Mouse (Mus musculus): ENCODE measurements around the gene Unc13b.
A peak's percentile ranks its signal among the peaks of the same experiment; 100 is the strongest.

Gene Unc13b

DNA sequence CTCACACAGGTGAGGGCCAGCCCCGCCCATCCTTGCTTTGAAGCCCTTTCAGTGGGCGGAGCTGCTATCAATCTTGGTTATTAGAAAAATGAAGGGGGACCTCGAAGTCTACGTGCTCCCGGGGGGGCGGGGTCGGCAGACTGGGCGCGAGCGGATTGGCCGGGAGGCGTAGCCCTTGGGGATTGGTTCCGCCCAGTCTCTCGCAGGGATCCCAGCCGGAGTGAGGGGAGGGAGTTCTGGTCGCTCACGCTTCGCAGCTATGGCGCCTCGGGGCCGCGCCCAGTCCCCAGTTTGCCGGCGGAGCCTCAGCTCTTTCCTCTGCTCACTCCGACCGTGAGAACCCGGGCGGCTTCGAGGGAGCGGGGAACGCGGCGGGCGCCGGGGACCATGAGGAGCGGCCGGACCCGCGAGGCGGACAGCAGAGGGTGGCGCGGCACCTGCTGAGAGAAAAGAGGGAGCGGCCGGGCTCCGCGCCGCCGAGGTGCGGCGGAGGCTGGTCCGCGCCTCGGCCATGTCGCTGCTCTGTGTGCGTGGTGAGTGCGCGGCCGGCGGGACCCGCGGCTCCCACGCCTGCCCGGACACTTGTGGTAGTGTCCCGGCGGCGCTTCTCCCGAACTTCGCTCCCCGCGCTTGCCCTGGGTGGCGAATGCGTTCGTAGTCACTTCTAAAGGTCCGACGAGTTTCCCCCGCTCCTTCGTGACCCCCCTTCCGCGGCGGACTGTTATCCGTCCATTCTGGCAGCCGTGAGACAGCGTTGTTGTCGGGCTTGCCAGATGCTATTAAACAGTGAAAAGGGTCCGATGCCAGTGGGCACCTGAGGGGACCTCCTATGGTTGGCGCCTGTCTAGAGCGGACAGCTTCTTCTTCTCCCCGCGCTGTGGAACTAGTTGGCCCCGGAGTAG is at the start of gene Unc13b:
Gene Unc13b (plus strand): TSS at position 201 of the 902 bp plus-strand sequence.
- peak; percentile 96 for DNase-seq (ENCODE audit: low spot score)

DNA sequence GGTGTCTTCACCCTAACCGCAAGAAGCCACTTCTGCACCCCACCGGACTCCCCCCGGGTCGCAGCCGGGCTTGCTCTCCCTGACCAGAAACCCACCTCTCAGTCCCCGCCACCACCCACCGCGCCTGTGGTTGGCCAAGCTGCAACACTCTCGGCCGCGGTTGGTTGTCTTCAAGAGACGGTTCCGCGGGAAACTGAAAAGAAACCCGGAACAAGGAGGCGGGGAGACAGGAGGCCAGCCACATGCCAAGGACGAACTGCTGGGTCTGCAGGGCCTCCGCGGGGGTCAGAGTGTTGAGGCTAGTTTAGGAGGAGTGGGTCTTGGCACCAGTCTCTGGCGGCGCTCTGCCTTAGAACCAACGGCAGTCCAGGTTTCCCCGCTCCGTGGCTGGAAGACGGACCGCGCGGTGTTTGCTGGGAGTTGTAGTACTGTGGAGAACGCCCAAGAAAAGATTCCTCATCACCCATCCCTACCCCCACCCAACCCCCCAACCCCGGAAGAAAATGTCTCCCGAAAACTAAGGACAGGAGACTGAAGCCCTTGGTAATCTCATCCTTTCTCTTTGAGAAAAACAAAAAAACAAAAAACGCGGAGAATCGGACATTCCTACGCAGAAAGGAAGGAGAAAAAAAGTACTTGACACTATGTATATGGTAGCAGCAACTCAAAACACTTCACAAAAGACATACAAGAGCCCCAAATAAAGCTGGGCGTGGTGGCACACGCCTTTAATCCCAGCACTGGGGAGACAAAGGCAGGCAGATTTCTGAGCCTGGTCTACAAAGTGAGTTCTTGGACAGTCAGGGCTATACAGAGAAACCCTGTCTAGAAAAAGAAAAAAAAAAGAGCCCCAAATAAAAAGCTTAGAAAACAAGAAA is 48.4 kb upstream of the Unc13b start, which contains the start of gene Fancg:
Gene Fancg (minus strand): TSS at position 346 of the 878 bp plus-strand sequence.
- DNase-seq (ENCODE audit: low spot score), result peak; percentile 83

DNA sequence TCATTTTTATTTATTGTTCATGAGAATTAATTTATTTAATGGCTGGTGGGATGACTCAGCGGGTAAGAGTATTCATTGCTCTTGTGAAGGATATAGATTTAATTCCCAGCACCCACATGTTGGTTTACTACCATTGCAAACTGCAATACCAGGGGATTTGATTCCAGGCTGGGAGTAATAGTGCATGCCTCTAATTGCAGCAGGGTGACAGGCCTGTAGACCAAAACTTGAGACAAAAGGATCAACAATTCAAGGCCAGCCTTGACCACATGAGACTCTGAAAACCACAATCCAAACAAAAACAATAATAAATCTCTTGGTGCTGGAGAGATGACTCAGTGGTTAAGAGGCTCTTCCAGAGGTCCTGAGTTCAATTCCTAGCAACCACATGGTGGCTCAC is 46.7 kb upstream of the Unc13b start:
- DNase-seq (ENCODE audit: low spot score), result no peak

DNA sequence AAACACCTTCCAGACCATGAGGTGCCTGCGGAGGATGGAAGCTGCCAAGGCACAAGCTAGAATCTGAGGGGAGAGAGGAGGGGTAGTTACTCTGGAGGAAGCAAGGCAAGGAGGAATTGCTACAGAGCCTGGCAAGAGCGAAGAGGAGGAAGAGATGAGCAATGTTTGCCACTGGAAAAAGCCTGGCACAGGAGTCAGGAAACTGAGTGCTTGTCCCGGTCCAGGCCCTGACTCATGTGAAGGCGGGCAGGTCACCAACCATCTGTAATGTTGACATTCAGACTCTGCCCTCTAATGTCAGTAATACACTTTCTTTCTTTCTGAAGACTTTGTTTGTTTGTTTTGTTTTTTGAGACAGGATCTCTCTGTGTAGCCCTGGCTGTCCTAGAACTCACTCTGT is 40.6 kb upstream of the Unc13b start:
- DNase-seq (ENCODE audit: low spot score), result no peak

- no peak for DNase-seq (ENCODE audit: low spot score)
Measured at GRCm38 (mm10) chr4:43019176-43019575, 39.6 kb upstream of the Unc13b start.

DNA sequence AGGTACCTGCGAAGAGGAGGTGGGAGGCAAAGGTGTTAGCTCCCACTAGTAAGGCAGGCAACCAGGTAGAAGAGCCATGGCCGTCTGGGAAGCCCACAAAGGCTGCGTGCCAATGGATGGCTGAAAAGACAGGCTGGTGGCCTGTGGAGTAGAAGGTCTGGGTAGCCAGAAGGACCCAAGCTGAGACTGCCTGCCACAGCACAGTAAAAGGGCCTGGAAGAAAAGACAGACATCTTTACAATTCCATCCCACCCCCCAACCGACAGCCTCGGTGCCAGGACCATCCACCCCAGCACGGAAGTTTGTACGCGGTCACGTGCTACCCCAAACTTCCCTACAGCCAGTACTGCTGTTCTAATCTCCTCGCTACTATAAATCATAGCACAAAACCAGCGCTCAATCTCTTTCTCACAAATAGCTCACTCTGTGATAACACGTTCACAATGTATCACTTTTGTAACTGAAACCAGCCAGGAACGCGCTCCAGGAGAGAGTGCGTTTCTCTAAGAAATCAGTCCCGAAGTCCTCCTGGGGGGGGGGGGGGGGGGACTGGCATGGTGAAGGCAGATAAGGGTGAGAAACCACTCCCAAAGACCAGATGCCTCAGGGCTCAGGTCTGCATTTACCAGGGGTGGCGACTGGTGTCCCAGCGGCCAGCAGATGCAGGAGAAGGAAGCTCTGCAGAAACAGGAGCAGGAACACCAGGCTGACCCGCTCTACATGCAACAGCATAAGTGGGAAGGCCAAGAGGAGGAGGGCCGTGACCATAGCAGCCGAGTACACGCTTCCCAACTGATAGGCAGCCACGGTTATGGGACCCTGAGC is 38.9 kb upstream of the Unc13b start:
- no peak for DNase-seq (ENCODE audit: low spot score)

GRCm38 (mm10) chr4:43020876-43021275 is 37.9 kb upstream of the Unc13b start:
- DNase-seq (ENCODE audit: low spot score), result no peak

DNA sequence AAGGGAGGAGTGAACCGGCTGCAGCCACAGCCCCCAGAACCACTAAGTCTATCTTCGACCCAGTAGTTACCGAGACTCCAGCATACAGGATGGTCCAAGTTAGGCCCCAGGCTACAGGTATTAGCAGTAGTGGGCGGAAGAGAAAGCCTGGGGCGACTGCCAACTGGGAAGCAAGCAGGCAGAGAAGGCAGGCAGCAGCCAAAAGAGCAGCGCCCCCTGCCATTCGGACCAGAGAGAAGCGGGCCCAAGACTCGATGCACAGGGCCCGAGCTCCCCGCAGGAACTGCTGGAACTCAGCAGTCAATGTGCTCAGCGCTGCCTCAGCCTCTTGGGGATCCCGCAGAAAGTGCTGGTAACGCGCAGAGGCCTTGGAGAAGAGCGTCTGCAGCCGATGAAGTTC is 37.4 kb upstream of the Unc13b start:
- no peak for DNase-seq (ENCODE audit: low spot score)

- no peak for DNase-seq (ENCODE audit: low spot score)
Measured at GRCm38 (mm10) chr4:43024673-43025072, 34.1 kb upstream of the Unc13b start.

GRCm38 (mm10) chr4:43025084-43025960 is 33.4 kb upstream of the Unc13b start, which contains the start of gene Pigo:
Gene Pigo, minus strand, starts transcription at chr4:43025819.
- peak; percentile 93 for DNase-seq (ENCODE audit: low spot score)

DNA sequence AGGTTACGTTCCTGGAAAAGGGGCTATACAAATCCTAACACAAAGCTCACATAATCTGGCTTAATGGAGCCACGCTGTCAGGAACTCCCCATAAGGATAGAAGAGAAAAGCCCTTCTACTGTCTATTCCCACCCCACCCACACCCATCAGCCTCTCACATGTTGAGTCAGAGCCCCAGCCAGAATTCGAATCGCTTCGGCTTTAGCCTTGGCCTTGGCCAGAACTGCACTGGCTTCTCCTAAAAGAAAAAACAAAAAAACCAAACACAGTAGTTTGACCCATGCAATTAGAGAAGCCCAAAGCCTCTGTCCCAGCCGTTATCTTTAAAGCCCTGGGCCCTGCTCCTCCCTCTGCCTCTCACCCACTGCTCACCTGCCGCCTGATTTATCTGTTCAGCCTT is 29.6 kb upstream of the Unc13b start:
- no peak for DNase-seq (ENCODE audit: low spot score)

- DNase-seq (ENCODE audit: low spot score), result no peak
Measured at GRCm38 (mm10) chr4:43029749-43030148, 29.0 kb upstream of the Unc13b start.

DNA sequence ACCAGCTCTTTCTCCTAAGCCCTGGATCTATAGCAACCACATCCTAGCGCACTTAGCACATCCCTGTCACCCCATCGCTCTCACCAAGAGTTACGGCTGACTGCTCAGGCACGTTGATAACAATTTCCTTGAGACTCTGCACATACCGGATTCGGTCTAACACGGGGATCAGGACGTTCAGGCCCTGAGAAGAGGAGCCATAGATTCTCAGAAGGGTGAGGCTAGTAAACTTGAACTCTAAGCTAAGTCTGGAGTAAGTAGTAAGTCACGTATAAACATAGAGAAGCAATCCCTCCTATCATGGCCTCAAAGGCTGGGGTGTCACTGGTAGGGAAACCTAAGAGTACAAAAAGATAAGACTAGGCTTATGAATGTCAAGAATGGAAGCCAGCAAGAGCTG is 28.4 kb upstream of the Unc13b start:
- DNase-seq (ENCODE audit: low spot score), result no peak

DNA sequence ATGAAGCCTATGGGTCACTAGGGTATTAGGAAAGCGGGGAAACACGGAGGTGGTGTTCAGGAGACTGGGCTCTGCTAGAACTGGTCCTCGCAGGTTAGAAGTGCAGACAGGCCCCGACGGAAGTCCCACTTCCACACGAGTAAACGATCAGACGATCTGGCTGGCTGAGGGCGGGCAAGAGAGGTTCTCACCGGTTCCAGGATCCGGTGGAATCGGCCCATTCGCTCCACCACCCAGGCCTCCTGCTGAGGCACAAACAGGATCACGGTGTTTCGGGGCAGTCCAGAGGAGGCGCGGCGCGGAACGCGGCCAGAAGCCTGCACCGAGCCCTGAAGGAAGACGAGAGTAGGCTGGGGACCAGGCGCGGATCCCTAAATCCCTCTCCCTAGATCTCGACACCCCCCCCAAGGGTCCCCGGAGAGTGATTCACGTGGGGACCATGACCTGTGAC is 27.9 kb upstream of the Unc13b start:
- no peak for DNase-seq (ENCODE audit: low spot score)

- DNase-seq (ENCODE audit: low spot score), result peak; percentile 94
Measured at GRCm38 (mm10) chr4:43031237-43031995, 27.3 kb upstream of the Unc13b start, which contains the start of gene Stoml2. Gene Stoml2, minus strand, starts transcription at chr4:43031710.

DNA sequence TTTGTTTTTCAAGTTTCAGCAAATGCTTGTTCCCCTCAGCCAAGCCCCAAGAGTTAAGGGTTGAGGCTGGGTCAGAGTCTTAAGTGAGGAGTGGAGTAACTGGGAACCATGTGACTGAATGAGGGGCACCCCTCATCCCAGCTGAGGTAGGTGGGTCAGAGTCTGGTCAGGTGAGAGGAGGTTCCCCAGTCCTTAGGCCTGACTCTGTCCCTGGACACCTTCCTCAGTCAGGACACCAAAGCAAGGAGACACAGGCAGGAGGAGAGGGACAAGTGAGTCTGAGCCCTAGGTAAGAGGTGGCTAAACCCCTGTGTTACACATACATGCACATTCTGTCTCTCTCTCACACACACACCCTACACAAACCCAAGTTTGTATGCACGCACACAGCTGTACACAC is 26.3 kb upstream of the Unc13b start:
- DNase-seq (ENCODE audit: low spot score), result no peak

- DNase-seq (ENCODE audit: low spot score), result no peak
Measured at GRCm38 (mm10) chr4:43033481-43033880, 25.3 kb upstream of the Unc13b start.

DNA sequence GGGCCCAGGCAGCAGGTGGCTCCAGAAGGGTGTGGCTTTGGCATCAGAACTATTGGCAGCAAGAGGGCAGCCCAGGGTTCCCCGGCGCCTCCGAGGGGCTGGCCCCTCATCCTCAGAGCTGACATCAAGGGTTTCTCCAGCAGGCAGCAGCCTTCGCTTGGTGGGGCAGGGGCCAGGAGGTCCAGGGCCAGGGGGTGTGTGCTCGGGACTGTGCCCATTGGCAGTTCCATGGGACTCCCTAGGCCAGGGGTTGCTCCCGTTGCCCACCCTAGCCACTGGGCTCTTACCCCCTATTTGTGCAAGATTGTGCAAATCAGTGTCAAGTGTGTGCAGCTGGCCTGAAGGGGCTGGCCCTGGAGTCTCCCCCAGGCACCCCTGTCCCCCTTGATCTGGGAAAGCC is 22.9 kb upstream of the Unc13b start:
- DNase-seq (ENCODE audit: low spot score), result no peak

DNA sequence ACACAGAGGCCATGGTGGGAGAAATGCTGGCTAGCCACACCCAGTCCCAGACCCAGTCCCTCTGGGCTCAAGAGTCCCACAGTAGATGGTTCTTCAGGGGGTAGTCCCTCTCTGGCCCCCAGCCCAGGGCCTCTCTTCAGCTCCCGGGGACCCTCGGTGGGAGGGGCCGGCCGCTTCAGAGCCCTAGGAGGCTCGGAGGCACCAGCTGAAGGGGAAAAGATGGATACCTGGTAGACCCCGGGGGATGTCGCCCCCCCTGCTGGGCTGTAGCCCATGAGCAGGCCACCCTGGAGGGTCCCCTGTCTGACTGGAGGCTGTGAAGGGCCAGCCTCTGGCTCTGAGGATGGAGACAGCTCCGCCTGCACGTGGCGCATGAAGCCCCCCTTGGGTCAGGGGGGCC is 22.4 kb upstream of the Unc13b start:
- DNase-seq (ENCODE audit: low spot score), result no peak
